8 mouse cellular contexts compared by ENCODE assay signal in the genomic region with DNA sequence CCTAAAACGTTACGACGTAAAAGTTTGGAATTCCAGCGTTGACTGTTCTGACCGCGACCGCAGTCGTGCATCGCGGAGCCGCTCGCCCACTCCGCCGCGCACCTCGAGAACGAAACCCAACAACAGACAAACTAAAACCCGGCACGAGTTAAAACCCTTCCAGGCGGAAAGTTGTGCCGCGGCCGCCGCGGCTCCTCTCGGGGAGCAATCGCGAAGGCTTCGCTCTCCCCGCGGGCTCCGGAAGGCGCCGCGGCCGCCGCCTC.
DNase-seq lines count a peak whose midpoint lies in the region; ATAC-seq lines count a peak whose summit lies in the region.

No protein-coding gene starts in this region.

- no peaks in the 10 kb centered on the region for H3K27me3 ChIP-seq in neural tube, embryonic 11.5 days (ENCODE audit: control insufficient read depth, insufficient read depth, low read length)
- H3K27me3 ChIP-seq in kidney, embryonic 16.5 days (ENCODE audit: insufficient read depth, low read length) = no peaks in the 10 kb centered on the region
- H3K27me3 ChIP-seq in stomach, embryonic 16.5 days (ENCODE audit: control insufficient read depth, insufficient read depth, low read length) = no peaks in the 10 kb centered on the region

- H3K27ac ChIP-seq in neural tube, embryonic 11.5 days (ENCODE audit: low read depth, low read length) = peak overlapping the region; percentile 100
- H3K27ac ChIP-seq in kidney, embryonic 16.5 days (ENCODE audit: low read length) = peak overlapping the region; percentile 99
- peak overlapping the region; percentile 99 for H3K27ac ChIP-seq in stomach, embryonic 16.5 days (ENCODE audit: low read length)

- H3K36me3 ChIP-seq in neural tube, embryonic 11.5 days (ENCODE audit: control insufficient read depth, insufficient read depth, low read length) = peaks cover 6% of the 10 kb centered on the region; the same call in 1 of the 2 replicates
- H3K36me3 ChIP-seq in kidney, embryonic 16.5 days (ENCODE audit: insufficient read depth, low read length) = peaks cover 19% of the 10 kb centered on the region
- peaks cover 11% of the 10 kb centered on the region; the same call in 1 of the 2 replicates for H3K36me3 ChIP-seq in stomach, embryonic 16.5 days (ENCODE audit: control insufficient read depth, insufficient read depth, low read length)

- H3K9me3 ChIP-seq in neural tube, embryonic 11.5 days (ENCODE audit: control insufficient read depth, low read length) = no peaks in the 10 kb centered on the region
- peaks cover 3% of the 10 kb centered on the region; the same call in 1 of the 2 replicates for H3K9me3 ChIP-seq in kidney, embryonic 16.5 days (ENCODE audit: low read length)
- H3K9me3 ChIP-seq in stomach, embryonic 16.5 days (replicated peaks; ENCODE audit: control insufficient read depth, low read length) = no peaks in the 10 kb centered on the region

- peak; percentile 5; the same call in 1 of the 2 replicates for ATAC-seq in neural tube, embryonic 11.5 days (ENCODE audit: insufficient read depth, low FRiP score, low TSS enrichment)
- ATAC-seq in erythroid progenitor cell, adult 5-6 weeks (replicated peaks; ENCODE audit: low FRiP score, poor library complexity, severe bottlenecking) = 0 out of 2 replicates have a peak, but pooled peaks have one; percentile 12
- ATAC-seq in kidney, embryonic 16.5 days (ENCODE audit: low FRiP score, low TSS enrichment) = peak; percentile 3; the same call in 1 of the 2 replicates
- no peak for ATAC-seq in stomach, embryonic 16.5 days (ENCODE audit: insufficient read depth, low FRiP score)

- H3K4me1 ChIP-seq in neural tube, embryonic 11.5 days (ENCODE audit: control insufficient read depth, insufficient read depth, low read length) = peaks cover 3% of the 10 kb centered on the region; the same call in 1 of the 2 replicates
- H3K4me1 ChIP-seq in kidney, embryonic 16.5 days (ENCODE audit: insufficient read depth, low read length) = peaks cover 30% of the 10 kb centered on the region
- H3K4me1 ChIP-seq in stomach, embryonic 16.5 days (ENCODE audit: control insufficient read depth, insufficient read depth, low read length) = peaks cover 23% of the 10 kb centered on the region

- WGBS in neural tube, embryonic 11.5 days = under 1% methylated on average over 37 of the region's 37 CpGs
- WGBS in kidney, embryonic 16.5 days = under 1% methylated on average over 37 of the region's 37 CpGs
- WGBS in stomach, embryonic 16.5 days = 1% methylated on average over 37 of the region's 37 CpGs

- H3K9ac ChIP-seq in neural tube, embryonic 11.5 days (ENCODE audit: low read length) = peak overlapping the region; percentile 100
- peak overlapping the region; percentile 100 for H3K9ac ChIP-seq in kidney, embryonic 16.5 days (replicated peaks; ENCODE audit: low read length)
- peak overlapping the region; percentile 98 for H3K9ac ChIP-seq in stomach, embryonic 16.5 days (ENCODE audit: low read length)

- peak overlapping the region; percentile 95 for H3K4me3 ChIP-seq in neural tube, embryonic 11.5 days (ENCODE audit: low read depth, low read length)
- H3K4me3 ChIP-seq in kidney, embryonic 16.5 days (ENCODE audit: low read length) = peak overlapping the region; percentile 97
- H3K4me3 ChIP-seq in stomach, embryonic 16.5 days (replicated peaks; ENCODE audit: low read length) = peak overlapping the region; percentile 92

- no peak for DNase-seq in neural tube, embryonic 11.5 days (ENCODE audit: low spot score)
- DNase-seq in neural tube, embryonic 10.5 days (ENCODE audit: extremely low spot score, low spot score) = no peak
- DNase-seq in Muller cell, postnatal 12 days (ENCODE audit: inconsistent ontology term) = peak; percentile 68
- peak; percentile 57 for DNase-seq in lung, postnatal 14 days
- DNase-seq in layer of hippocampus, postnatal 36 days = no peak

- H3K4me2 ChIP-seq in neural tube, embryonic 11.5 days (ENCODE audit: low read depth) = peak overlapping the region; percentile 62
- peak overlapping the region; percentile 65 for H3K4me2 ChIP-seq in kidney, embryonic 16.5 days (replicated peaks; ENCODE audit: low read depth, low read length)
- peak overlapping the region; percentile 63 for H3K4me2 ChIP-seq in stomach, embryonic 16.5 days (ENCODE audit: low read depth, low read length)

Comparison
In these comparisons a context has a peak if more than half of its experiments do, and no peak if none do; other contexts are left out.
1. DNase-seq: peak in Muller cell, postnatal 12 days (single experiment) and lung, postnatal 14 days (single experiment); none in neural tube, embryonic 11.5 days (single experiment), neural tube, embryonic 10.5 days (single experiment) and layer of hippocampus, postnatal 36 days (0 of 2).
2. Peak in every context shown above with its lines, with median percentiles within 50 percentile points of each other: H3K27ac ChIP-seq, H3K4me2 ChIP-seq, H3K4me3 ChIP-seq and H3K9ac ChIP-seq.